Mouse (Mus musculus) cerebellum, adult 9-10 months (tissue): ENCODE data around the gene Marc1.

Experiments
- DNase-seq: peaks from one replicate; pipeline ENCODE4 v3.0.0; 2022

Marc1 gene

DNA sequence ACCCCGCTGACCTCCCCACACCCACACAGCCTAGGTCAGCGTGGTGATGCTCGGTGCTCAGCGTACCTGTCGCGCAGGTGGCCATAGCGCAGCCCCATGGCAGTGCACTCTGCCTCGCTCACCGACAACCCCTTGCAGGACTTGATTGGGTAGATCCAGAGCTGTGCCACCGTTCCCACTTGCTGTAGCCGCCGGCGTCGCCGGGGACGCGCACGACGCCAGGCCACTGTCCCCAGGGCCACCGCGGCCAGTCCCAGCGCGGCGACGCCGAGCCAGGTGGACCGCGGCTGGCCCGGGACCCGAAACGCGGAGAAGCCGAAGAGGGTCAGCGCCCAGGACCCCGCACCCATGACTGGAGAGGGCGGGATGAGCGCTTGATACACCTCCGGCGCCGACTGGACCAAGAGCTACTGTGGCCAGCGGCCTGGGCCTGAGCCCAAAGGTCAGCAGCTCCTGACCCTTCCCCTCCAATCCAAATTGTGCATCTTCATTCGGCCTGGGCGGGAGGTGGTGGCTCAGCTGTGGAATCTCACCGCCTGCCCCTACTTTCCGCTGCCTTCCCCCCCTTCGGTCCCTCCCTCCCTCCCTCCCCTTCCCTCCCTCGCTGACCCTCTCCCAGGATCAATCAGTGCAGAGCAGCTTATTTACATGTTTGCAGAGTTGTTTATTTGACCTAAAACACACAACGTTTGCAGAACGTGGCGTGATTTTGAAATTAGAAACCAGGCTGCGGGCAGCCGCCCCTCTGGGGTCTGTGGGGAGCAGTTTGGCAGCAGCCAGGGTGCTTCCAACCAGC, at the start of gene Marc1:
TSS of gene Marc1 (minus strand) at position 534 of the 796 bp plus-strand sequence.
- DNase-seq = no peak

- DNase-seq = no peak
Measured at GRCm38 (mm10) chr1:184860276-184860675, 49.2 kb upstream of the Marc1 start.

GRCm38 (mm10) chr1:184858253-184858652, 47.1 kb upstream of the Marc1 start:
- DNase-seq = no peak

DNA sequence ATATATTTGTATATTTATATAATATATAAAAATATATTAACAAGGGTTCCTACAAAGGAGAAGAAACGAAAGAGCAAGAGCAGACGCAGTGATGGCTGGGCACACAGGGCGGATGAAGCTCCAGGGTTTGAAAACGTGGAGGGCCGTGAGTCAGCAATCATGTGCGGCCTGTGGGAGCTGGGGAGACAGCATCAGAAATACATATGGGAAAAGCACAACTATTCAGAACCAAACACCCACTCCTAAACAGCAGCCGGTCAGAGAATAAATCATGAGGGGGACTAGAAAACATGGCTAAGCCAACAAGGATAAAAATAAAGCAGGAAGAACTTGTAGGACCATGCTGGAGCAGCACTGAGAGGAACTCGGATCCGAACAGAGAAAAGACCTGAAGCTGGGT, 46.1 kb upstream of the Marc1 start:
- no peak for DNase-seq

- DNase-seq = no peak
Measured at GRCm38 (mm10) chr1:184853922-184854321, 42.8 kb upstream of the Marc1 start.

DNA sequence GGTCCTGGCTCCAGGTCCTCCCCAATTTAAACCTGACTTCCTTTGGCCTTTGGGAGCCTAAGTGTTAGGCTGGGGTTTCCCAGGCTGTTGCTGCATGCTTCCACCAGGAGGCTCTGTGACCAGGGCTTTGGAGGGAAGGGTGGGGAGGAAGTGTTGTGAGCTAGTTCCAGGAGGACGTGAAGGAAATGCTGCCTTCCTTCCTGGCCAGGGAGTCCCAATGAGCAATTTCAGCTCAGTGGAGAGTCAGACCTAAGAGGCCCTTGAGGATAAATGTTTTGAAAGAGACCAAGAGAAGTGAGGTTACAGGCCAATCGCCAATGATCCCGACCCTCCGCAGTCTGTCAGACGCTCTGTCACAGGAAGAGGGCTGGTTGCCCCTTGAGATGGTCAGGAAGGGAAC, 42.2 kb upstream of the Marc1 start:
- peak; percentile 53 for DNase-seq

DNA sequence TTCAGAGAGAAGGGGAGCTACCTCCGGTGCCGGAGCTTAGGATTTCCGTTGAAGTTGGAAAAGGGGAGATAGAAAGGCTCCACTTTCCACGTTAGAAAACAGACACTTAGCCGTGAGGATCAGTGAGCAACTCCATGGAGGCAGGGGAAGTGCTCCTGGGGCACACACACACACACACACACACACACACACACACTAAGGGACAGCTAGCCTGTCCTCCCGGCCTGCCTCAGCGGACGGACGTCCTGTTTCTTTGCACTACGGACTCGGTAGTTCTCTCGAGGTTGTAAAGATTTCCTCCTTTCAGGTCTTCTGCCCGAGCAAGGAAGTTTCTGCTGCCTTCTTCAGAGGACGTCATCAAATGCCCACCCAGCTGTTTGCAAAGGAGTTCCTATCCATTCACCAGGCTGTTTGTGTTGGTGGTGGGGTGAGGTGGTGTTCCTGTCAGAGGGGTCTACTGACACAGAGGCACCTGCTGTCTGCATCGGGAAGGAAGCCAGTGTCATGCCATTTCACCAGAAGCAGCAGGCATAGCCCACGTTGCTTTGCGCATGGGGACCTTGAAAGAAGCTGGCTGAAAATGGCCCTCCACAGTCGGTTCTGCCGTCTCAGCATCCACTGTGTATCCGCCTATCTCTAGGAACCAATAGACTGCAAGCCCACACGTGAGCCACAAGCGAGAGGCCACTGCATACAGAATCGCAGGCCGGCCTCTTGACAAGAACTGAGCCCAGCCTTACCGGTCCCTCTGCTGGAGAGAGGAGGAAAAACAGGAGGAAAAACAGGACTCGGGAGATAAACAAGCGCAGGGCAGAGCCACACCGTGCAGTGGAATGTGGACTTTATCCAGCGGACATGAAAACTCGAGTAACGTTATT, 40.9 kb upstream of the Marc1 start:
- DNase-seq = peak; percentile 86

DNA sequence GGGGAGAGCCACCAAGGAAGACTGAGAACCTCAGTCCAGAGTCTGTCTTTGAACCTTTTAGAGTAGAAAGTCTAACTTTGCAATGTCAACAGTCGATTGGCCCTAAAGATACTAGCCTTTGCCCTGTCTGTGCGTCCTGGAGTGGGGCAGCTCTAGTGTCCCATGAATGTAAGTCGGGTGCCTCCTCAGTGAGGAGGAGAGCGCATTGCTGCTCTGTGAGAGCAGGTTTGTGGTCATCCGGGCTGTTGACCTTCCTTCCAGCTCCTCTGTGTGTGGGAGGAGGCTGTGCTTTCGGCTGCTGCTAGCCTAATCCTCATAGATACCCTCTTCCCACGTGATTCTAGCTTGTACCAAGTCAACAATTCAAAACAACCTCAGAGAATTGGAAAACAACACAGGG, 40.1 kb upstream of the Marc1 start:
- DNase-seq = no peak

GRCm38 (mm10) chr1:184846973-184847372, 35.9 kb upstream of the Marc1 start:
- no peak for DNase-seq

GRCm38 (mm10) chr1:184846092-184846750, 35.1 kb upstream of the Marc1 start, which contains the start of gene Marc2:
Gene Marc2, minus strand, starts transcription at chr1:184846451.
- DNase-seq = no peak

- DNase-seq = peak; percentile 82
Measured at GRCm38 (mm10) chr1:184845111-184846071, 34.3 kb upstream of the Marc1 start.

GRCm38 (mm10) chr1:184844326-184845066, 33.4 kb upstream of the Marc1 start:
- DNase-seq = no peak

GRCm38 (mm10) chr1:184837649-184838048, 26.5 kb upstream of the Marc1 start:
- no peak for DNase-seq

- DNase-seq = no peak
Measured at GRCm38 (mm10) chr1:184836350-184836749, 25.2 kb upstream of the Marc1 start.

- DNase-seq = no peak
Measured at GRCm38 (mm10) chr1:184833499-184833898, 22.4 kb upstream of the Marc1 start.

- no peak for DNase-seq
Measured at GRCm38 (mm10) chr1:184832211-184832610, 21.1 kb upstream of the Marc1 start.

GRCm38 (mm10) chr1:184829897-184830296, 18.8 kb upstream of the Marc1 start:
- DNase-seq = no peak

- no peak for DNase-seq
Measured at GRCm38 (mm10) chr1:184827175-184827701, 16.1 kb upstream of the Marc1 start.

- DNase-seq = no peak
Measured at GRCm38 (mm10) chr1:184825093-184825492, 14.0 kb upstream of the Marc1 start.

- DNase-seq = peak; percentile 85
Measured at GRCm38 (mm10) chr1:184824439-184824851, 13.3 kb upstream of the Marc1 start.

- no peak for DNase-seq
Measured at GRCm38 (mm10) chr1:184822678-184823077, 11.6 kb upstream of the Marc1 start.
